Mouse (Mus musculus) lung, embryonic 14.5 days (tissue): ENCODE measurements around the gene Prm3. TPM values are rescaled to one million over a fixed set of nuclear protein-coding genes. Genes with fewer than 3 reads are reported as not detected.
A peak's percentile ranks its signal among the peaks of the same experiment; 100 is the strongest.

Experiments
- ATAC-seq: fragments of 200-750 bp; cut with Nextera tagmentation; 2 replicates; pipeline ENCODE4 v1.8.0; 2017; ENCODE audit warnings: mild to moderate bottlenecking, moderate TSS enrichment, moderate library complexity; ENCODE audit not compliant: insufficient read depth
- DNase-seq: peaks from one replicate; pipeline ENCODE4 v3.0.0-alpha.2; 2015
- H3K27ac ChIP-seq: fragments of 300-500 bp; sonication (generic); 2 replicates; pipeline ENCODE4 v1.5.1; 2014; ENCODE audit warnings: low read depth, mild to moderate bottlenecking, moderate library complexity
- H3K27me3 ChIP-seq: fragments of 300-500 bp; sonication (generic); 2 replicates; pipeline ENCODE4 v1.6.1; 2014; ENCODE audit warnings: low read length, control low read depth; ENCODE audit not compliant: insufficient read depth
- H3K36me3 ChIP-seq: fragments of 300-500 bp; sonication (generic); 2 replicates; pipeline ENCODE4 v1.6.1; 2014; ENCODE audit warnings: control low read depth; ENCODE audit not compliant: insufficient read depth
- H3K4me1 ChIP-seq: fragments of 300-500 bp; sonication (generic); 2 replicates; pipeline ENCODE4 v1.6.1; 2014; ENCODE audit warnings: antibody characterized with exemption, control low read depth; ENCODE audit not compliant: insufficient read depth
- H3K4me2 ChIP-seq: fragments of 300-500 bp; sonication (generic); 2 replicates; pipeline ENCODE4 v1.6.1; 2014; ENCODE audit warnings: mild to moderate bottlenecking
- H3K4me3 ChIP-seq: fragments of 300-500 bp; sonication (generic); 2 replicates; pipeline ENCODE4 v1.5.1; 2014; ENCODE audit warnings: low read depth, low read length
- H3K9ac ChIP-seq: fragments of 300-500 bp; sonication (generic); 2 replicates; pipeline ENCODE4 v1.6.1; 2014
- H3K9me3 ChIP-seq: fragments of 300-500 bp; sonication (generic); 2 replicates; pipeline ENCODE4 v1.6.1; 2016; ENCODE audit warnings: low read depth, low read length, control low read depth
- CTCF ChIP-seq: IDR thresholded peaks from 2 replicates; pipeline ENCODE4 v1.5.1; 2016; ENCODE audit warnings: antibody characterized with exemption, low read depth
- WGBS: fragments of 180-500 bp; shearing (Covaris S2); extraction: QIAGEN DNeasy Blood & Tissue Kit; methylation state at CpG from one replicate; pipeline ENCODE4 v1.1.7; 2014; 5-methylcytosine and 5-hydroxymethylcytosine counted together
- polyA plus RNA-seq: library from polyadenylated mRNA; unstranded; fragments of >200 nt; fragmentation: Nextera tagmentation; extraction: Ambion mirVana; gene quantifications from 2 replicates; pipeline ENCODE4 v1.2.1, GENCODE M21; 2014

Gene Prm3
- polyA plus RNA-seq, 1 experiment from 2014 or later = not detected

DNA sequence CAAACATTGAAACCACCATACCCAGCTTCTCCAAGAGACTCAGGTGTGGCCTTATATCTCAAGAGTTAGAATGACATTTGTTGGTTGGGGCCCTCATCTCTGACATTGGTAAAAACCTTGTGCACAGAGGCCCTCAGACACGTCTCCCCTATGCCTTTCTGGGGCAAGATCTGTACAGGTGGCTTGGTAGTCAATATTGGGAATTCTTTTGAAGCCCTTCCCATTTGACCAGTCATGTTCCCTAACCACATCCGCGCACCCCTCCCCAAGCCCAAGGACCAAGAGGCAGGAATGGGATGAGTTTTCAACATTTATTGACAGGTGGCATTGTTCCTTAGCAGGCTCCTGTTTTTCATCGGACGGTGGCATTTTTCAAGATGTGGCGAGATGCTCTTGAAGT is 5.3 kb upstream of the Prm3 start, which contains the start of gene Prm2:
Gene Prm2 (minus strand): TSS at position 101 of the 400 bp plus-strand sequence.
- Histone ChIP-seq H3K9me3 (no peaks in the 10 kb centered on the region), H3K9ac (no peak within 1 kb of the TSS), H3K4me2 (no peak within 1 kb of the TSS), H3K27ac (no peak within 1 kb of the TSS), H3K4me1 (no peaks in the 10 kb centered on the region), H3K36me3 (no peaks in the 10 kb centered on the region), H3K27me3 (peaks cover 18% of the 10 kb centered on the region), H3K4me3 (no peak within 1 kb of the TSS)
- 60% methylated on average over 6 of the region's 6 CpGs for WGBS
- DNase-seq = no peak
- no peak for TF ChIP-seq CTCF
- ATAC-seq = no peak

DNA sequence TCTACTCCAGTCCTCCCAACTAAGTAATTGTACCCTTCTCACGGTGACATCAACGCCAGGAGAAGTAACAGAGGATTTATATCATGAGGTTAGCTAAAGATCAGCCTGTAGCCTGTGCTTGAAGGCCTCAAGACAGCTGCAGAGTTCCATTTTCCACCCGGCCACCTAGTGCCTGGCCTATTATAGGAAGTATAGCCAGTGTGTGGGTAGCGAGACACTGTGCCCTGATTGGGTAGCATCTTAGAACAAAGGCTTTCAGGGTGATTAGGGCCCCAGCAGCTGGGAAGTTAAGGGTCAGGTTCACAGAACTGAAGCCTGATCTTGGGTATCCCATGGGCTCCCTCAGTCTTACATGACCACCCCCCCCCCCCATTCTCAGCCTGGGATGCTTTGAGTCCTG is 1.8 kb downstream of the Prm3 start:
- Histone ChIP-seq H3K36me3 (no peaks in the 10 kb centered on the region), H3K4me1 (peaks cover 6% of the 10 kb centered on the region), H3K27ac (no peak overlapping the region), H3K9ac (no peak overlapping the region), H3K9me3 (no peaks in the 10 kb centered on the region), H3K4me2 (no peak overlapping the region), H3K4me3 (no peak overlapping the region), H3K27me3 (no peaks in the 10 kb centered on the region)
- ATAC-seq = no peak
- 68% methylated on average over 4 of the region's 4 CpGs for WGBS
- TF ChIP-seq CTCF = no peak
- DNase-seq = no peak

DNA sequence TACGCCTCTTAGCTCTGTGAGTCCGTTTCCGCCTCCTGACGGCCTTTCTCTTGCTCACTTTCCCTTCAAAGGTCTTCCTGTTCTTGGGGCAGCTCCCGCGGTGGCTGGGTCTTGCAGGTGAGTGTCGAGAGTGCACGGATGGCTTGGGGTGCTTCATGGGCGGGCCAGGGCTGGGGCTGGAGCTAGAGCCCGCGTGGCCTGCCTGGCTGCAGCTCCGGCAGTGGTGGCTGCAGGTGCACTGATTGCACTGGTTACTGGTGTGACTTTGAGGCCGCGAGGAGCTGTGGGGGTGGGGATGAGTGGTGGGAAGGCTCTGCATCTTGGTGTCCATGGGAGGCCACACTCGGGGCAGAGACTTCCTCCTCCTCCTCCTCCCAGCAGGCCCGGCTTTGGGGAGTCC is 2.4 kb downstream of the Prm3 start, which contains the start of gene Tnp2:
Gene Tnp2 (minus strand): TSS at position 390 of the 400 bp plus-strand sequence.
- no peak within 1 kb of the TSS for H3K9ac ChIP-seq
- WGBS = 45% methylated on average over 16 of the region's 16 CpGs
- DNase-seq (no peak), ATAC-seq (no peak)
- peaks cover 8% of the 10 kb centered on the region for H3K4me1 ChIP-seq
- H3K4me2 ChIP-seq = no peak within 1 kb of the TSS
- no peak within 1 kb of the TSS for H3K4me3 ChIP-seq
- no peaks in the 10 kb centered on the region for H3K9me3 ChIP-seq
- H3K27ac ChIP-seq = no peak within 1 kb of the TSS
- H3K27me3 ChIP-seq = no peaks in the 10 kb centered on the region
- no peaks in the 10 kb centered on the region for H3K36me3 ChIP-seq
- TF ChIP-seq CTCF = no peak

- H3K27ac ChIP-seq = no peak overlapping the region
- peaks cover 15% of the 10 kb centered on the region for H3K4me1 ChIP-seq
- H3K9me3 ChIP-seq = no peaks in the 10 kb centered on the region
- H3K4me3 ChIP-seq = no peak overlapping the region
- no peak overlapping the region for H3K4me2 ChIP-seq
- no peak for ATAC-seq
- WGBS = 70% methylated on average over 7 of the region's 7 CpGs
- H3K27me3 ChIP-seq = no peaks in the 10 kb centered on the region
- no peak overlapping the region for H3K9ac ChIP-seq
- H3K36me3 ChIP-seq = no peaks in the 10 kb centered on the region
- no peak; the same call in 1 of the 2 replicates for TF ChIP-seq CTCF
- no peak for DNase-seq
Observed at GRCm38 (mm10) chr16:10787548-10788058, 3.1 kb downstream of the Prm3 start.

GRCm38 (mm10) chr16:10786782-10787547 is 3.7 kb downstream of the Prm3 start:
- H3K4me1 ChIP-seq = peaks cover 20% of the 10 kb centered on the region
- no peak for TF ChIP-seq CTCF
- ATAC-seq (no peak), DNase-seq (no peak)
- 54% methylated on average over 4 of the region's 4 CpGs for WGBS
- no peaks in the 10 kb centered on the region for H3K36me3 ChIP-seq
- H3K9me3 ChIP-seq = no peaks in the 10 kb centered on the region
- peak overlapping the region; percentile 98 for H3K27ac ChIP-seq
- H3K4me3 ChIP-seq = no peak overlapping the region
- H3K9ac ChIP-seq = no peak overlapping the region
- peak overlapping the region; percentile 98 for H3K4me2 ChIP-seq
- no peaks in the 10 kb centered on the region for H3K27me3 ChIP-seq

DNA sequence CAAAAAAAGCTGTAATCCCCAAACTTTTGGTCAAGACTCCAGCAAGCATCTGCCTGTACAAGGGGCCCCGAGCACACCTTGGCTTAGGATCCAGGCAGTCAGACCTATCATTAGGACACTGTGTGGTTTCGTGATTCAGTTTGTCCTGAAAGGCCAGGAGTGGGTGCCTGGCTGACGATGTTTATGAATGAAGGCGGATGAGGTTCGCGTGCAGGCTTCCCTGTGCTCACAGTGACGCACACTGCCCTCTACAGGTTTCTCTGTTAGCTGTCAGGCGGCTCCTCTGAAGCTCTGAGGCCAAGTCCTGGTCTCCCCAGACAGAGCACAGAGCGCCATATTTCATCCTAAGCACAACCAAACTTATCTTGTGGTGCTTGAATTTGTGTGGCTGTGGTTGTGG is 4.4 kb downstream of the Prm3 start:
- DNase-seq = peak; percentile 98
- Histone ChIP-seq H3K27me3 (no peaks in the 10 kb centered on the region), H3K9ac (peak overlapping the region; percentile 85), H3K9me3 (no peaks in the 10 kb centered on the region), H3K4me1 (peaks cover 20% of the 10 kb centered on the region), H3K36me3 (no peaks in the 10 kb centered on the region), H3K4me2 (peak overlapping the region; percentile 98), H3K27ac (peak overlapping the region; percentile 98), H3K4me3 (peak overlapping the region; percentile 70)
- 4% methylated on average over 9 of the region's 9 CpGs for WGBS
- peak; percentile 89 for TF ChIP-seq CTCF
- ATAC-seq = peak; percentile 18
